Mouse (Mus musculus): Measurements from ENCODE around the gene Wdr82. TPM values are rescaled to one million over a fixed set of nuclear protein-coding genes. Genes with fewer than 3 reads are reported as not detected.
"Not testable (repeated sequence)": the region's sequence is repeated elsewhere in the genome, so short reads cannot be mapped to it uniquely, and the experiment has no call there.

Gene Wdr82
- polyA plus RNA-seq, 2 experiments from 2014 or later, result 45.7 to 46.3 TPM

DNA sequence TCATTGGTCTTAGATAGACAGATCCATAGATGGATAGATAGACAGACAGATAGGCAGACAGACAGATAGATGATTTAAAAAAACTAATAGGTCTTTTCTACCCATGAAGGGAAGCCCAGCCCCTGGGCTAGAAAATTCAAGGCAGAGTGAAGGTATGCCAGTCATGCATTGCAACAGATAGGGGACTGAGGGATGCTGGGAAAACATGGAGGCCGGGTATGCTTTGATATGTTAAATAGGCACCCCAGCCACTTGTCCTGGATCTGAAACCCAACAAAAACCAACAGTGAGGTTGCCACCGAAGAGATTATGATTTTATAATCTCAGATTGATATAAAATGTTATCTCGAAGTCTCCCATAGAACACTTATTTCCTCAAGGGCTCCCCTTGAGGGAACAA, 3.5 kb upstream of the Wdr82 start:
- no peak for ATAC-seq

DNA sequence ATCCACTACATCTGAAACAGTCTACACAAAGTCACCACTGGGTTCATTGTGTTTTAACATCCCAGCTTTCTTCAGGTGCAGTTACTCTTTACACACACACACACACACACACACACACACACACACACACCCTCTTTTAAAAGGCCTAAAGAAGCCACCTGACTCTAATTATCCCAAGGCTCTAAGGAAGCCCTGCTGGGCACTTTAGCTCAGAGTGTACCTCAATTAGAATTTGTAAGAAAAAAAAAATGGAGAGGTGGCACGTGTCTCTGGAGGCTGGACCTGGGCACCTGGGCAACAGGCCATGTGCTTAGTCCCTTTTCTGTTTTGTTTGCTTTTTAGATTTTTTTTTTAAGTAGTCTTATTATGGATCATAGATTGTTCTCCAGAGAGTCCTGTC, 3.0 kb upstream of the Wdr82 start:
- ATAC-seq, result no peak

DNA sequence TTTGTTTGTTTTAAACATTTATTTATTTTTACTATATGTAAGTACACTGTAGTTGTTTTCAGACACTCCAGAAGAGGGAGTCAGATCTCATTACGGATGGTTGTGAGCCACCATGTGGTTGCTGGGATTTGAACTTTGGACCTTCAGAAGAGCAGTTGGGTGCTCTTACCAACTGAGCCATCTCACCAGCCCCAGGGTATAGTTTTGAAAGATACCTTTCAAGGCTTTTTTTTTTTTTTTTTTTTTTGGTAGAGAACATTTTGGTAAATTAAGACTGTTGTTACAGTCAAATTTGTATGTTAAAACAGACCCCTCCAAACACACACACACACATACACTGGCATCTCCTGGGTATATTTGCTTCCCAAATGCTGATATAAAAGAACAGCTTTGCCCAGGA, 1.7 kb upstream of the Wdr82 start:
- not testable (repeated sequence) for ATAC-seq

DNA sequence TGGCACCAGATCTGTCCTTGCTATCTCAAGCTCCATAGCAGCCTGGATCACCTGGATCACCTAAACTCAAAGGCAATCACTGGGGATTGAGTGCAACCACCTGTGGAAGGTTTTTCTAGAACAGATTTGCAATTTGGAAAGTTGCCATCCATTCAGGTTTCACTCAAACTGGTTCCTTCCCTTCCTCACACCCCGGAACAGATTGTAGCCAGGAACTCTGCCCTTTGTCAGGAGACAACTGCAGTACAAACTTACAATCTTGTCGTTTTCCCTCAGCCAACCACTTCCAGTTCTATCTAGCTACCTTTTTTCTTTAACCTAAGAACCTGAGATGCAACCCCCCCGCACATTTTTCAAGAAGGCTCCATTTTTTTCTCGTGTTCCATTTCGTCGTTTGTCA, 811 bp upstream of the Wdr82 start:
- no peak for ATAC-seq

DNA sequence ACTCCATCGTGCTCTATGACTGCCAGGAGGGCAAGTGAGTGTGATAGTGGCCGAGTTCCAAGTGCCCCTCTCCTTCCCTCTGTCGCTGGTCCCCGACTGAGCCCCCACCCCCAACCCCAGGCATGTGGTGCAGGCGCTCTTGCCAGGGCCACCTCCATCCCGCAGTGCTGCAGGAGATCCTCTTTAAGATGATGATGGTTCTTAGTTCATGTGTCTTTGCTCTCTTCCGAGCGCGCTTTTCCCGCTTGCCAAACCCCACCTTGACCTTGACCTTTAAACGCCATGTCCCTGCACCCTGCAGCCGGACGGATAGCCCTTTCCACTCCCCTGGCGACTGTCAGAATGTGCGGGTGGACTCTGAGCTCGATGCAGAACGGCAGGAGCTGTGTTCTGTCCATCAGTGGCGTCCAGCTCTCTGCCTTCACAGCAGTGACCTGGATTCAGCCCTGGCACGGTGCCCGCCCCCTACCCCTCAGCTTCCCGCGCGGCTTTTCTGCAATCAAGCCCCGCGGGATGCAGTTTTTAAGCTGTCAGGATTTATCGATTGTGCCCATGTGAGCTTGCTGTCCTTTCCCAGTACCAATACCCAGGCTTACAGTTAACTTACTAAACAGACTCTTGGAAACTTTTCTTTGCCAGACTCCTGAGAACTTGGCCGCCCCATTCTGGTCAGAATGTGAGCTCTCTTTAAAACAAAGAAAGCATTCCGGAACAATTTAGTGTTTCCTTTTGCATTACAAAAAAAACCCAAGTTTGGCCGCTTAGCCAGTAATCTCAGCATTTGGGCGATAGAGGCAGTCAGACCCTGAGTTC, 824 bp downstream of the Wdr82 start:
- ATAC-seq, result peak; percentile 8

DNA sequence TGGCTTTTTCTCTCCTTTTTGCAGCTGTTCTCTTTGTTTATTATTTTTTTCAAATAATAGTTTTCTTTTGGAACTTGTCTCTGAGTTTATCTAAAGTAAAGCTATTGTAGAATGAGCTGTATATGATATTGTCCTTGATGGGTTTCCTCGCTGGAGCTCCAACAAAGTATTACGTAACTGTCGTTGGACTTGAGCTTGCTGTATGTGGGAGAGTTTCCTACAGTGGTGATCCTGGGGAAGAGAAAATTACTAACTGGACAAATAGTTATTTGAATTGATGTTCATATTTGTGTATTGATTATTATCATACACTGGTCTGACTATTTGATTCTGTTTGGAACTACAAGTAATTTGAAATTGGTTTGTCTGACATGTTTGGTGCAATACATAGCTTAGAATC, 1.8 kb downstream of the Wdr82 start:
- ATAC-seq, result no peak

DNA sequence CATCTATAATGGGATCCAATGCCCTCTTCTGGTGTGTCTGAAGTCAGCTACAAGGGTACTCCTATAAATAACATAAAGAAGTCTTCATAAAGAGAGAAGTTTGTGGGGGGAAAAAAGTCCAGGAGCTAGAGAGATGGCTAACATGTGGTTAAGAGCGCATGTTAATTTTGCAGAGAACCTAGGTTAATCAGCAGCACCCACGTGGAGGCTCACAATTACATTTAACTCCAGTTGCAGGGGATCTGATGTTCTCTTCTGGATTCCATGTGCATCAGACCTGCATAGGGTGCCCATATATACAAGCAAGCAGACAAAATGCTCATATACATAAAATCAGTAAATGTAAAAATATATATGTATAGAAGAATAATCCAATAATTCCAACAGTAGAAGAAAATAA, 2.6 kb downstream of the Wdr82 start:
- ATAC-seq, result no peak

DNA sequence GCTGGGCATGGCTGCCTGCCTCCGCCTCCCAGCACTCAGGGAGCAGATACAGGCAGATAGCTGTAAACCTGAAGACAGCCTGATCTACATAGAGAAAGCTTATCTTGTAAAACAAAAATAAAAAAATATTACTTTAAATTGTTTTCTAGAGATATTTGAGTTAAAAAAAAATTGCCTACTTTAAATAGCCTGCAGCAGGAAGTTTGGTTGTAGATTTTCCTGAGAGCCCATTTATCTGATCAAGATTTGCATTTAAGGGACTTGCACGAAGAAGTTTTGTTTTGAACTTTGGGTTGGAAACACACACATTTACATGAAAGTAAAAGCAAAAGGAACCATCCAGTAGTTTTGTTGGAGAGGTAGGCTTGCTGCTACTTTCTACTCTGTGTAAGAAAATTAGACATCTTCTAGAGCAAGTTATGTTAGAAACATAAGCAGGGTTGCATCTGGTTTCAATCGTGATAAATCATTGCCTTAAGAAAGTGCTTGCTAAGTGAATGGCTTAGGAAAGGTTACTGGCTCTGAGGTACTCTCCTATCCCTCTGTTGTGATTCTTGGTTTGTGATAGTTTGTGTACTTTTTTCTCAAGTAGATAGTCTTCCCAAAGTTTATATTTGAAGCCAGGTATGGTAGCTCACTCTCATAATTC, 4.9 kb downstream of the Wdr82 start:
- no peak for ATAC-seq

DNA sequence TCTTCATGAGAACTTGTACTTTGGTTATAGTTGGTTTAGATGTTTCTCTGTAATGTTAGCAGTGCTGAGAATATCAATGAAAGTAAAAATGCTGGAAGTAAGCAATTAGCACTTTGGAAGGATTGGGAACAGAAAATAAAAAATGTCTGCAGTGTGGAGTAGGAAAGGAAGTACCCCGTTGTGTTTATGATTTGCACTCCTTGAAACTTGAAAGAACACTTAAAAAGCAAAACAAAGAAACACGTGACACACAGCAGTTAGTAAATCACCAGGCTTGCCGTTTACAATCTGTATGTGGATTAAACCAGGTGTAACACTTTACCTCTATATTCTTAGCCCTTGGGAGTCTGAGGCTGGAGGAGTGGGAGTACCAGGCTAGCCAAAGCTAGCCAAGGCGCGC, 6.0 kb downstream of the Wdr82 start:
- peak; percentile 14 for ATAC-seq

DNA sequence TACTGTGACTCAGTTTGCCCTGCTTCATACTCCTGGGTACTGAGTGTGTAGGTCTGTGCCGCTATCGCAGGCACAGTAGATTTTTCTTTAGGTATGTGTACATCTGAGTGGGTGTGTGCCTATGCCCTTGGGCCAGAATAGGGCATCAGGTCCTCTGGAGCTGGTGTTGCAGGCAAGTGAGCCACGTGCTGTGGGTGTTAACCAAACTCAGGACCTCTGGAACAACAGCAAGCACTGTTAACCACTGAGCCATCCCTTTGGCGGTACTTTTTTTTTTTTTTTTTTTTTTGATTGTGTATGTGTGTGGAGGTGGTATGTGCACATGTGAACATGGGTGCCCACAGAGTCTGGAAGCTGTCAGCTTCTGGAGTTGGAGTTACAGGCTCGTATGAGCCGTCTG, 7.1 kb downstream of the Wdr82 start:
- ATAC-seq, result no peak

DNA sequence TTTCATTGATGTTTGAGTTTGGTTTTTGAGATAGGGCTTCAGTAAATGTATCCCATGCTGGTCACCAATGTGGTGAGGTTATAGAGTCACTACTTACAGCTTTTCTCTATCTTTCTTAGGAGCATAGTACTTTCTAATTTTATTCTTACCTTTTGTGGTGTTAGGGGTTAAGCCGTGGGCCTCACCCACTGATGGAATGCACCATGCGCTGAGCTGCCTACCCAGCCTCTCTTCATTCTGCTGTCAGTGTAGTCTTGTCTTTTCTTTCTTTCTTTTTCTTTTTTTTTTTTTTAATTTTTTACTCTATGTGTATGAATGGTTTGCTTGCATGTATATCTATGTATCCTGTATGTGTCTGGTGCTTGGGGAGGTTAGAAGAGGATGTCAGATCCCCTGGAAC, 8.7 kb downstream of the Wdr82 start:
- ATAC-seq, result no peak

DNA sequence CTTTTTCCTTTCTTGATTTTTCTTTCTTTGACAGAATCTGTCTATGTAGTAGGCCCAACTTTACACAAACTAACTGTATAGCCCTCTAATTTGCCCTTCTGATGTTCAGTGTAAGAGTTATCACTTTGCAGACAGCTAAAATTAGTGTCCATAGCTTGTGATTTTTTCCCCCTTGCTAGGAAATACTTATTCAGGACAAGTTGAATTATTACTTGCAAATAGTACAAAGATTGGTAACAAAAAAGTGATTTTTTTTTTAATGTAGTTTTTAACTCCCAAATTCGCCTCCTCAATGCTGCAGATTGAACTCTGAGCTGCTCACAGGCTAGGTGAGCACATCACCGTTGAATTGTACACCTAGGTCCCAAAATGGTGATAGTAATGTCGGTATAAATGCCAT, 9.2 kb downstream of the Wdr82 start:
- ATAC-seq, result no peak

DNA sequence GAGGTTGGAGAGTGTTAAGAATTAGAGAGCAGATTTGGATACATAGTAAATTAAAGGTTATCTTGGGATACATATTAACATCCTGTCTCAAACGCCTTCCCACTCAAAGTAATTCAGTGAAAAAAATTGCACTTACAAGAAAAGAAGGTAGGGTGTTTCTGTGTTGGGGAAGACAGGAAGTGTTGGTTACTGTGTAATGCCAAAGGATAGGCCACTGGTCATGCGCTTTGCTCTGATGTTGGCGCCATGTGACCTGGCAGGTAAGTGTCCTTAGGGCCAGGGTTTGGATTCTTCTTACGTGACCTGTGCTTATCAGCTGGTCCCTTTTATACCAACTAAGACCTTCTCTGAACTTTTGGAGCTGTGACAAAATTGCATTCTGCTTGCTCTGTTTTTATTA, 11.4 kb downstream of the Wdr82 start:
- peak; percentile 28 for ATAC-seq

DNA sequence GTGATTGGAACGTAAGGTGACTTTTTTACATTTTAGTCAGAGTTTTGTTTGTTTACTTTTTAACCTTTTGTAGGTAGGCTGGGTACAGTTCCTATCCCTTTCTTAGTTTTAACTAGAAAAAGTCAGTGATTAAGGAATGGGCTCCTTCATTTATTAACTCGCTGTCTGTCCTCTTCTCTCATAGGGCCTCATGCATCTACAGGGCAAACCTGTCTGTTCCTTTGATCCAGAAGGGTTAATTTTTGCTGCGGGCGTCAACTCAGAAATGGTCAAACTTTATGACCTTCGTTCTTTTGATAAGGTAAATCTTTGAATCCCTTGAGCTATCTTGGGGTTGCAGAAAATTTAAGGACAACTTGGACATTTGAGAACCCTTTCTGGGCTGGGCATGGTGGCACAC, 13.3 kb downstream of the Wdr82 start:
- ATAC-seq, result no peak

DNA sequence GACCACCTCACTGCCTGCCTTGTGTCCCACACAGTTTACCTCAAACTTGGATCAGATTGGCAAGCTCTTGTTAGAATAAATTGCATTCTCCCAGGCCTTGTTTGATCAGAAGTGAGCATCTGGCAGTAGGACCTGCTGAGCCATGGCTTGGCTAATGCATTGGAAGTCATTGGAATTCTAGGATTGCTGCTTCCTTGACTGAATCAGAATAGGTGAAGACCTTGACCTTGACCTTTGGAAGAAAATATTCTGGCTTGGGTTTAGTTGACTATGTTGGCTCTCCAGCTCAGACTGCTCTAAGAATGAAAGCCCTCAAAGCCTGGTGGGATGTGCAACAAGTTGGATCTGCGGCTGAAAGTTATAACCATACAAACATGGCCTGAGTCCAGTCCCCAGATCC, 20.6 kb downstream of the Wdr82 start:
- ATAC-seq, result no peak

DNA sequence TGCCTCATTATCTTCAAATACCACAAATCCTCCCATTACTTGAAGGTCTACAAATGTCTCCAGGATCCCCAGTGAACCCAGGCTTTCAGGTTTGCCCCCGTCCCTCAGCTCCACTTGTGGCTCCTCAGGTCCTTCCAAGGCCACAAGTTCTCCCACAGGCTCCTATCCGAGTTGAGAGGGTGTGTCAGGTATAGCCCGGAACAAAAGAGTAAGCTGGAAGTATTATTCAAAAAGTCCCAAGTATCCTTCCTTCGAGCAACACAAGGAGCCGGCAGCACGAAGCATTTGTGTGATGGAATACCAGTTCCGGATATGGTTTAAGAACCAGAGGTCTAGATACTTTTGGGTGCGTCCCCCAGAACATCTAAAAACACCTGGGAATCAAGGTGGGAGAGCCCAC, 21.3 kb downstream of the Wdr82 start:
- ATAC-seq, result no peak

DNA sequence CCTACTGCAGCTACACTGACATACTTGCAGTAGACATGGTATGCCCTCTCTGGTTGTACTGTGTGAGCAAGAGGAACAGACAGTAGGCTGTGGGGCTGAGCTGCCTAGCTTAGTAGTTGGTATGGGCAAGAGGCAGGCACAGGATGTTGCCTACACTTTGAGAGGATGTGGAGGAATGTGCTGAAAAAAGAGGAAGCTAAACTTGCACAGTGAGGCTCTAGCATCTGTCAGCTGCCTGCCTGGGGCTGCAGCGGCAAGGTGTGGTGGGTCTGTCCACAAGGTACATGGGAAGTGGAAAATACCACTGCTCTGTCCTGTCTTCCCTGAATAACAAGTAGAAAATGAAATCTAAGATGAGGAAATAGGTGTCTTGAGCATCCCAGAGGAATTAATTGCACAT, 22.3 kb downstream of the Wdr82 start:
- peak; percentile 46 for ATAC-seq

DNA sequence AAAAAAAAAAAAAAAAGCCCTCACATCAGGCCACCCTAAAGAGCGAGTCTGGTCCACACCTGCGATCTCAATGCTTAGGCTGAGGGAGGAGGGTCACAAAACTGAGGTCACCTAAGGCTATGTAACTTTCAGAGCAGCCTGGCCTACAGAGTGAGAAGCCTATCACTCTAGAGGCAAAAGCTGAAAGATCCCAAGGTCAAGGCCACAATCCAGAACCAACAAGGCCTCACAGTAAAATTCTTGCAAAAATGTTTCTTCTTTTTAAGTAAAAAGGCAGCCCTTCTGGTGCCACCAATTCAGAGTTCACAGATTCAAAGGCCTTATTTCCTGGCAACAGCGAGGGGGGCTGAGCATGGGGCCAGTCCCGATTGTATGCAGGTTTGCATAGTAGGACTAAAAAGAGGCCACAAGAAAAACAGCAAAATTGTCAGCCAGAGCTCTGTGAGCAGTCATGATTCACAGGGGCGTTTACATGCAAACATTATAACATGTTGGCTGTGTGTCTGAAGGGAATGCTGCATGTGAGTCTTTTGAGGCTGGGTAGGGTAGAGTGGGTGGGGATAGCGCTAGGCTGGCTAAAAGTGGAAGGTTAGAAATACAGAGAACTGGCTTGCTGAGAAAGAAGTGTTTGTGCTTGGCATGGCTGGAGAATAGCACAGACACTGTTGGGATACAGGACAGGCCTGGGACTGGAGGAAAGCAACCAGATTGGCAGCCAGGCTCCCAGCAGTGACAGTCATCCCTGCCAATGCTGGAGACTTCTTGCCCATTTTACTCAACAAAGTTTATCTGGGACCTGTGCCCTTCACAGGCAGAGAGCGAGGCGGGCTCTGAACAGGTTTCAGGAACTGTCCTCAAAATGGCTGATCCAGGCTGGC, 23.4 kb downstream of the Wdr82 start:
- ATAC-seq, result peak; percentile 14

DNA sequence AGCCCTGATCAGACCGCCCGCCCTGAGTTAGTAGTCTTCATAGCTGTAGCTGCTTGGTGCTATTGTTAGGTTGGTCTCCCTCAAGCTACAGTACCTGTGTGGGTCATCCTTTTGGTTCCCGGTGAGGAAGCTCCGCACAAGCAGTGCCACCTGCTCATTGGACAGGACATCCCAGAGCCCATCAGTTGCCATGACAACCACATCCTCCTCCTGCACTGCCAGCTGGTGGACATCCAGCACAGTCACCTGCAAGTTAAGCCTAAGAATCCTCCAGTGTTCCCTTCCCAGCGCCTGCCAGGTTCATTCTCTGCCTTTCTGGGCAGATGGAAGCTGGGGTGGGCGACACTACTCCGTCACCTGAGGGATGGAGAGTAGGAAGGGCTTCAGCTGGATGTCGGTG, 25.0 kb downstream of the Wdr82 start:
- no peak for ATAC-seq

DNA sequence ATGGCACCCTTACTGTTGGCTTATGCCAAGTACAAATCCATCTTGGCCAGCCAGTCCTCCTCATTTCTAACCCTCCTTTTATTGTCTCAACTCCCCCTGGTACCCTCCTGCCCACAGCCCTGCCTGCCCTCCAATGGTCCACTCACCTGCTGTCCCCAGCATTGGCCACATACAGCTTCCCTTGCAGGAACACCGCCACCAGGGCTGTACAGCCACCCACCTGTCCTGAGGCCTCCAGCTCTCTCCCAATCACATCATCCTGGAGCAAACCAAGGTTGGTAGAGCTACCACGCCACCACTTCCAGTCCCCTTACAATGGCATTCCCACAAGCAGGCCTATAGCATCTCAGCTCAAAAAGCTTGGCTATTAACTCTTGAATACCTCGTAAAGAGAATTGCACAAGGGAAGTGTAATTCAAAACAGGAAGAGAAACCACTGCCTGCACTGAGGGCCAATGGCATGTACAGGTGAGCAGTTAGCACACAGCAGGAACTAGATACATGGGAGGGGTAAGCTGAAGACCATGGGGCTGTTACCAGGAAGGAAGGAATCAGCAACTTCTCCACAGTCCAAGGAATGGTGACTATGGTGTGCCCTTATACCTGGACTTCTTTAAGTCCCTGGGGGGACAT, 26.5 kb downstream of the Wdr82 start:
- peak; percentile 41 for ATAC-seq

DNA sequence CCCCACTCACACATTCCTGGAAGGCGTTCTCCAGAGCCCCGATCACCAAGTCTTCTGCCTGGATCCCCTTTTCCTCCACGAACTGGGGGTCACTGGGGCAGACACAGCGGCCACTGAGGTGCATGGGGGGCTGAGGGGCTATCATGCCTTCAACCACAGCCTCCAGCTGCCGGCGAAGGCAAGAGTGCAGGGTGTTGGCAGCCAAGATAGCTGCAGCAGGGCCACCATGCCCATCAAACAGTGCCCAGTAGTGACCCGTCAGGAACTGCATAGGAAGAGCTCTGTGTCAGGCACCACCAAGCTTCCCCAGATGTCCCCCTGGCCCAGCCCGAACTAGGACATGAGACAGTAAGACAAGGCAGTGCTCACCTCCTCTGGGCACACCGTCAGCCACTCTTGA, 27.0 kb downstream of the Wdr82 start:
- no peak for ATAC-seq

DNA sequence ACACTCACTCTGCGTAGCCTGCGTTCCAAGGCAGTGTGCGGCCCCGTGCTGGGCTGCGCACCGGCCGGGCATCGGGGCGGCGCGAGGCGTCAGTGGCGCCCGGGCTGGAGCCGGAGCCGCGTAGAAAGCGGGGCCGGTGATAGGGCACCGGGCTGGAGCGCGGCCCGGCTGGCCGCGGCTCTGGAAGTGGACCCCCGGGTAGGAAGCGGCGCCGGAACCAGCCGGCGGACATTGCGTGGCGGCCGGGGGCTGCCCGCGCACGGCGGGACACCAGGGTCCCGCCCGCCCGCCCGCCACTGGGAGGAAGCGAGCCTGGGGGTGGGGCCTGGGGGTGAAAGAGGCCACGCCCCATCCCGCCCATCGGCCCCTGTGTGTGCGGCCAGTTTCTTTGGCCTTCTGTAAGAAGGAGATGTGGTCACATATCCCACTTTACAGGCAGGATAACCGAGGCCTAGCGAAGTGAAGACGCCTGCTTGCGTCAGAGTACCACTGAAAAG, 28.3 kb downstream of the Wdr82 start:
- ATAC-seq, result no peak
